Mouse (Mus musculus): ENCODE measurements around the gene Pcdh15. TPM values are rescaled to one million over a fixed set of nuclear protein-coding genes. Genes with fewer than 3 reads are reported as not detected.

The Pcdh15 gene
- polyA plus RNA-seq, 1 experiment from 2014 or later, result 2.6 TPM

- ATAC-seq (ENCODE audit: low FRiP score, low read depth), result peak; percentile 57; the same call in 1 of the 2 replicates
- H3K9me3 ChIP-seq, result no peaks in the 10 kb centered on the region
Observed at GRCm38 (mm10) chr10:74387538-74388499, 1288.7 kb downstream of the Pcdh15 start.

DNA sequence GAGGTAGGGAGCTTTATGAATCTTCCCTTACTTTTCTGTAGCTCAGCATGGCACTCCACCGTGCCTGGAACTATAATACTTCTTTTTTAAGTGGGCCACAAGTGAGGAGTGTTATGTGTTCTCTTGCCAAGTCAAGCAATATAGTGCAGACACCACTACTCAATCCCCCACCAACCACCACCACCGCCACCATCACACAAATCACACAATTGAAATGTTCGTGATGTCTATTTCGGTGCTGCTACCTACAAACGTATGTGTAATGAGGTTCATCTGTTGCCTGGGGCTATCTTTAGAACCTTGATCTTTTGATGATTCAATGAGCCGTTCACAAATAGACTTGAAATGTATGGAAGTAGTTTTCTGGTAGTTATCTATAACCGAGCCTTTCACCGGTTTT is 1304.0 kb downstream of the Pcdh15 start:
- 74% methylated on average over 8 of the region's 8 CpGs for WGBS
- Histone ChIP-seq H3K27ac (no peak overlapping the region), H3K4me2 (replicated peaks) (no peak overlapping the region), H3K9ac (no peak overlapping the region), H3K4me1 (no peaks in the 10 kb centered on the region), H3K36me3 (no peaks in the 10 kb centered on the region), H3K9me3 (no peaks in the 10 kb centered on the region), H3K4me3 (no peak overlapping the region), H3K27me3 (no peaks in the 10 kb centered on the region)
- ATAC-seq (ENCODE audit: low FRiP score, low read depth), result no peak

More at GRCm38 (mm10) chr10:74387538-74388499, 1288.7 kb downstream of the Pcdh15 start:
- Histone ChIP-seq H3K27me3 (no peaks in the 10 kb centered on the region), H3K4me3 (no peak overlapping the region), H3K9ac (no peak overlapping the region), H3K27ac (no peak overlapping the region), H3K4me2 (replicated peaks) (no peak overlapping the region), H3K36me3 (no peaks in the 10 kb centered on the region), H3K4me1 (0 out of 2 replicates have a peak, but pooled peaks cover 2% of the 10 kb centered on the region)
- WGBS, result 48% methylated on average over 10 of the region's 10 CpGs

DNA sequence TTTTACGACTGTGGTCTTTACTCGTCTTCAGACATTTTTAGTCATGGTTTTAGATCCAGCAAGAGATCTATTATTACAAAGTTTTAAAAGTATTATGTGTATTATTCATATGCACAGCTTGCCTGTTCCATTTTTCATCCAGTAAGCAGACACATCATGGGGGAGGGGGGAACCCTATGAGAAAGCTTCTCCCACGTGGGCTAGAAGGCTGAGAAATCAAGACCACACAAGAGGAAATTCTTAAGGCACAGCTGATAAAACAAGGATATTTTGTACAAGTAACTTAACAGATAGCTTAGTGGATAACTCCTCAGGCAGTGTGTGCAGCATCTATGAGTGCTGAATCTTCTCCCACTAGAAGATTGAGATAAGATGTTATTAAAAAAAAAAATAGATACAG is 1314.9 kb downstream of the Pcdh15 start:
- WGBS, result 39% methylated on average over 3 of the region's 3 CpGs
- no peak for ATAC-seq (ENCODE audit: low FRiP score, low read depth)
- Histone ChIP-seq H3K4me1 (no peaks in the 10 kb centered on the region), H3K27me3 (no peaks in the 10 kb centered on the region), H3K4me3 (no peak overlapping the region), H3K36me3 (no peaks in the 10 kb centered on the region), H3K9me3 (no peaks in the 10 kb centered on the region), H3K4me2 (replicated peaks) (no peak overlapping the region), H3K9ac (no peak overlapping the region), H3K27ac (no peak overlapping the region)

- Histone ChIP-seq H3K9ac (no peak overlapping the region), H3K4me2 (replicated peaks) (no peak overlapping the region), H3K27me3 (no peaks in the 10 kb centered on the region), H3K9me3 (no peaks in the 10 kb centered on the region), H3K27ac (no peak overlapping the region), H3K4me1 (no peaks in the 10 kb centered on the region), H3K4me3 (no peak overlapping the region), H3K36me3 (no peaks in the 10 kb centered on the region)
- WGBS, result 79% methylated on average over 1 of the region's 1 CpGs
- no peak for ATAC-seq (ENCODE audit: low FRiP score, low read depth)
Observed at GRCm38 (mm10) chr10:74414945-74415344, 1315.8 kb downstream of the Pcdh15 start.

- no peaks in the 10 kb centered on the region for H3K36me3 ChIP-seq
- H3K4me2 ChIP-seq (replicated peaks), result no peak overlapping the region
- H3K9ac ChIP-seq, result no peak overlapping the region
- no peak overlapping the region for H3K27ac ChIP-seq
- H3K9me3 ChIP-seq, result no peaks in the 10 kb centered on the region
- H3K4me3 ChIP-seq, result no peak overlapping the region
- no peak for ATAC-seq (ENCODE audit: low FRiP score, low read depth)
- no peaks in the 10 kb centered on the region for H3K4me1 ChIP-seq
- H3K27me3 ChIP-seq, result no peaks in the 10 kb centered on the region
- 24% methylated on average over 4 of the region's 4 CpGs for WGBS
Observed at GRCm38 (mm10) chr10:74415359-74415758, 1316.2 kb downstream of the Pcdh15 start.

DNA sequence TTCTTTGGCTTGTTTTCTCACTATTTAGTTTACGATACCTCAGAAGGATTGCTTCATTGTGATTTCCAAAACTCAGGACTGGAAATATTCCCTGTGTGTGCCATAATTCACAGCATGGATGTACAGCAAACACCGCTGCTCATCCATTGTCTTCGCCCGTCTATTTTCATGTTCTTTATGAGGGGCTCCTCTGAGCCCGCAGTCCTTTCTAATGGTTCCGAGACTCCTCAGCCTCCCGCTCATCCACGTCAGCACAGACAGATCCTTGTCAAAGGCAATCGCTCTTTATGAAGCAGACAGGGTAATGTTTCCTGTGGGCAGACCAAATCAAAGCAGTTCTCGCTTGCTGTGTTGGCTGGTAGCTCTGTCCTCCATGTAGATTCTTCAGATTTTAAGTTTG is 1316.8 kb downstream of the Pcdh15 start:
- Histone ChIP-seq H3K27me3 (no peaks in the 10 kb centered on the region), H3K4me3 (no peak overlapping the region)
- 84% methylated on average over 10 of the region's 10 CpGs for WGBS

DNA sequence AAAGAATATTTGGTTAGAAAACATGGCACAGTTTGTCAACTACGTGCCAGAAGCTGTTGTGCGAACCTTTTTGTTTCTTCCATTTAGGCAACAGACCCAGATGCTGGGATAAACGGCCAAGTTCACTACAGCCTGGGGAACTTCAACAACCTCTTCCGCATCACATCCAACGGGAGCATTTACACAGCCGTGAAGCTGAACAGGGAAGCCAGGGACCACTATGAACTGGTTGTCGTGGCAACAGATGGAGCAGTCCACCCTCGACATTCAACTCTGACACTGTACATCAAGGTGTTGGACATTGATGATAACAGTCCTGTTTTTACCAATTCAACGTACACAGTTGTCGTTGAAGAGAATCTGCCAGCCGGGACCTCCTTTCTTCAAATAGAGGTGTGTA is 1350.9 kb downstream of the Pcdh15 start:
- WGBS, result 81% methylated on average over 11 of the region's 11 CpGs
- H3K4me2 ChIP-seq (replicated peaks), result no peak overlapping the region
- no peaks in the 10 kb centered on the region for H3K27me3 ChIP-seq
- H3K36me3 ChIP-seq, result no peaks in the 10 kb centered on the region
- ATAC-seq (ENCODE audit: low FRiP score, low read depth), result no peak
- H3K4me3 ChIP-seq, result no peak overlapping the region
- no peak overlapping the region for H3K9ac ChIP-seq
- H3K4me1 ChIP-seq, result no peaks in the 10 kb centered on the region
- H3K9me3 ChIP-seq, result no peaks in the 10 kb centered on the region
- no peak overlapping the region for H3K27ac ChIP-seq

More for the DNA sequence above, 1316.8 kb downstream of the Pcdh15 start:
- H3K9ac ChIP-seq, result no peak overlapping the region
- no peak for ATAC-seq (ENCODE audit: low FRiP score, low read depth)
- H3K9me3 ChIP-seq, result no peaks in the 10 kb centered on the region
- no peaks in the 10 kb centered on the region for H3K36me3 ChIP-seq
- H3K27ac ChIP-seq, result no peak overlapping the region
- no peaks in the 10 kb centered on the region for H3K4me1 ChIP-seq
- H3K4me2 ChIP-seq (replicated peaks), result no peak overlapping the region

DNA sequence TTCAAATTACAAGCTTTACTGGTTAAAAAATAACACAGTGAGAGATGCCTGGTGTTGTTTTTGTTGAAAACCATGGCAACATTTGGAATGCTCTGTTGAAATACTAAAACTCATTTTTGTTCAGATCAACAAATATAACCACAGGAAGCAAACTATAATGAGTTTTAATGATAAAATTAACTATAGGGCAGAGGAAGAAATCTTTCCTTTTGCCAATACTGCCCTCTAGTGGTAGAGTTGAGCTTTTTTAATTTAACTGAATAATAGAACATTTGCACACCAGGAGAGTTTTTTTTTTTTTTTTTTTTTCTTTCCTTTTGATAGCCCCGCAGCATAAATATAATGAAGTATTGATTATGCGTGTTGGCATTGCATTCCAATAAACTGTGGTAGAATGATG is 1364.8 kb downstream of the Pcdh15 start:
- Histone ChIP-seq H3K4me2 (replicated peaks) (no peak overlapping the region), H3K4me1 (no peaks in the 10 kb centered on the region), H3K27ac (no peak overlapping the region), H3K36me3 (no peaks in the 10 kb centered on the region), H3K9ac (no peak overlapping the region), H3K4me3 (no peak overlapping the region), H3K27me3 (no peaks in the 10 kb centered on the region), H3K9me3 (no peaks in the 10 kb centered on the region)
- WGBS, result 39% methylated on average over 2 of the region's 2 CpGs
- ATAC-seq (ENCODE audit: low FRiP score, low read depth), result no peak

GRCm38 (mm10) chr10:74480779-74481178 is 1381.6 kb downstream of the Pcdh15 start:
- Histone ChIP-seq H3K4me1 (no peaks in the 10 kb centered on the region), H3K27me3 (no peaks in the 10 kb centered on the region), H3K4me3 (no peak overlapping the region), H3K9ac (no peak overlapping the region), H3K9me3 (no peaks in the 10 kb centered on the region), H3K36me3 (no peaks in the 10 kb centered on the region), H3K4me2 (replicated peaks) (no peak overlapping the region), H3K27ac (no peak overlapping the region)
- WGBS, result 78% methylated on average over 3 of the region's 3 CpGs
- no peak for ATAC-seq (ENCODE audit: low FRiP score, low read depth)

DNA sequence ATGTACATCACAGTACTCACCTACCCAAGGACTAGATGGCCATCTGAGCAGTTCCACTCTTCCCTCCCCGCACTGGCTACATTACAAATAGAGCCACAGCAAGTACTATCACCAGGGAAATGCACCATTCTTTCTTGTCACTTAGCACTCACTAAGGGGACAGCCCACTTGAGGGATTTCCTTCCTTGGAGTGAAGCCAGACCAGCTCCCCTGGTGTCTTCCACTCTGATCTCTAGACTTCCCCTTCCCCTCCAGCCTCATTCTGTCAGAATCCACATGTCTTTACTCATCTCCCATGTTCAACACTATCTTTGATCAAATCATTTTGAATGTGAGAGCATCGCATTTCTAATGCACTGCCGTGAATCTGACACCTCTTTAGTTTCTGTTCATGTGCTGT is 1413.2 kb downstream of the Pcdh15 start:
- Histone ChIP-seq H3K36me3 (no peaks in the 10 kb centered on the region), H3K27ac (no peak overlapping the region), H3K27me3 (no peaks in the 10 kb centered on the region), H3K4me1 (no peaks in the 10 kb centered on the region), H3K9me3 (no peaks in the 10 kb centered on the region), H3K4me3 (no peak overlapping the region), H3K9ac (no peak overlapping the region), H3K4me2 (replicated peaks) (no peak overlapping the region)
- no peak for ATAC-seq (ENCODE audit: low FRiP score, low read depth)
- 69% methylated on average over 3 of the region's 3 CpGs for WGBS

GRCm38 (mm10) chr10:74513743-74514142 is 1414.6 kb downstream of the Pcdh15 start:
- Histone ChIP-seq H3K4me3 (no peak overlapping the region), H3K4me2 (replicated peaks) (no peak overlapping the region), H3K27ac (no peak overlapping the region), H3K36me3 (no peaks in the 10 kb centered on the region), H3K27me3 (no peaks in the 10 kb centered on the region), H3K4me1 (no peaks in the 10 kb centered on the region), H3K9ac (no peak overlapping the region), H3K9me3 (no peaks in the 10 kb centered on the region)
- no peak for ATAC-seq (ENCODE audit: low FRiP score, low read depth)

DNA sequence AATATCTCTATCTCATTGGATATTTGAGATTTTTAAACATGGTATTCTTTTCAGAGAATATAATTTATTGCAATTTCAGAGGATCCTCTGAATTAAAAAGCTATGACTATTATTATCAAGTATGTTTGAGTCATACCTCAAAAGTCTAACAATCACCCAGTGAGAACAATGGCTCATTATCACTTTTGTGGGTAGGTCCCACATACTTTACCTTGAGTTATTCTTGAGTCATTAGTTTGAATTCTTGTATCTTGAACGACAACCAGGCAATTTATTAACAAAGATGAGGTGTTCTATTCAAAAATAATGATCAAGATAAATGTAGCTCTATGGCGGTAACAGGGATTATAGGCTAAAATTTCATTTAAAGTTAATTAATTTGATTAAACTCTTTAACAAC is 1439.2 kb downstream of the Pcdh15 start:
- Histone ChIP-seq H3K27ac (no peak overlapping the region), H3K36me3 (no peaks in the 10 kb centered on the region), H3K9ac (no peak overlapping the region), H3K4me3 (no peak overlapping the region), H3K4me2 (replicated peaks) (no peak overlapping the region), H3K4me1 (no peaks in the 10 kb centered on the region), H3K27me3 (no peaks in the 10 kb centered on the region), H3K9me3 (no peaks in the 10 kb centered on the region)
- no peak for ATAC-seq (ENCODE audit: low FRiP score, low read depth)
- WGBS, result 77% methylated on average over 2 of the region's 2 CpGs

GRCm38 (mm10) chr10:74555326-74555725 is 1456.2 kb downstream of the Pcdh15 start:
- H3K9me3 ChIP-seq, result no peaks in the 10 kb centered on the region
- ATAC-seq (ENCODE audit: low FRiP score, low read depth), result no peak
- no peak overlapping the region for H3K4me2 ChIP-seq (replicated peaks)
- no peak overlapping the region for H3K9ac ChIP-seq
- H3K4me1 ChIP-seq, result no peaks in the 10 kb centered on the region
- no peak overlapping the region for H3K27ac ChIP-seq
- H3K27me3 ChIP-seq, result no peaks in the 10 kb centered on the region
- H3K4me3 ChIP-seq, result no peak overlapping the region
- H3K36me3 ChIP-seq, result no peaks in the 10 kb centered on the region
- 73% methylated on average over 2 of the region's 2 CpGs for WGBS
